Mouse (Mus musculus): Measurements from ENCODE around the gene Gnptab.
A peak's percentile ranks its signal among the peaks of the same experiment; 100 is the strongest.
"Not testable (repeated sequence)": the region's sequence is repeated elsewhere in the genome, so short reads cannot be mapped to it uniquely, and the experiment has no call there.

Gene Gnptab

GRCm38 (mm10) chr10:88412290-88412995, 33.5 kb downstream of the Gnptab start:
- no peak for DNase-seq (ENCODE audit: low read depth, low spot score)

- no peak for DNase-seq (ENCODE audit: low read depth, low spot score)
Observed at GRCm38 (mm10) chr10:88417686-88418085, 38.8 kb downstream of the Gnptab start.

GRCm38 (mm10) chr10:88420141-88420541, 41.2 kb downstream of the Gnptab start:
- DNase-seq (ENCODE audit: low read depth, low spot score) = no peak

GRCm38 (mm10) chr10:88420655-88421435, 41.9 kb downstream of the Gnptab start:
- peak; percentile 50 for DNase-seq (ENCODE audit: low read depth, low spot score)

- peak; percentile 85 for DNase-seq (ENCODE audit: low read depth, low spot score)
Observed at GRCm38 (mm10) chr10:88426158-88426816, 47.4 kb downstream of the Gnptab start.

- DNase-seq (ENCODE audit: low read depth, low spot score) = no peak
Observed at GRCm38 (mm10) chr10:88426896-88427295, 48.0 kb downstream of the Gnptab start.

- no peak for DNase-seq (ENCODE audit: low read depth, low spot score)
Observed at GRCm38 (mm10) chr10:88427998-88428397, 49.1 kb downstream of the Gnptab start.

GRCm38 (mm10) chr10:88441224-88441623, 62.3 kb downstream of the Gnptab start:
- no peak for DNase-seq (ENCODE audit: low read depth, low spot score)

- no peak for DNase-seq (ENCODE audit: low read depth, low spot score)
Observed at GRCm38 (mm10) chr10:88451221-88451620, 72.3 kb downstream of the Gnptab start.

- DNase-seq (ENCODE audit: low read depth, low spot score) = no peak
Observed at GRCm38 (mm10) chr10:88451990-88452389, 73.1 kb downstream of the Gnptab start.

- no peak for DNase-seq (ENCODE audit: low read depth, low spot score)
Observed at GRCm38 (mm10) chr10:88457816-88458215, 78.9 kb downstream of the Gnptab start.

GRCm38 (mm10) chr10:88459502-88459992, 80.6 kb downstream of the Gnptab start, which contains the start of gene Sycp3:
Gene Sycp3, plus strand, starts transcription at chr10:88459569.
- no peak for DNase-seq (ENCODE audit: low read depth, low spot score)

- no peak for DNase-seq (ENCODE audit: low read depth, low spot score)
Observed at GRCm38 (mm10) chr10:88460122-88460820, 81.3 kb downstream of the Gnptab start.

GRCm38 (mm10) chr10:88482866-88483265, 103.9 kb downstream of the Gnptab start:
- not testable (repeated sequence) for DNase-seq (ENCODE audit: low read depth, low spot score)

GRCm38 (mm10) chr10:88488629-88489028, 109.7 kb downstream of the Gnptab start:
- DNase-seq (ENCODE audit: low read depth, low spot score) = no peak

GRCm38 (mm10) chr10:88491632-88492031, 112.7 kb downstream of the Gnptab start:
- DNase-seq (ENCODE audit: low read depth, low spot score) = no peak

- no peak for DNase-seq (ENCODE audit: low read depth, low spot score)
Observed at GRCm38 (mm10) chr10:88492658-88493057, 113.7 kb downstream of the Gnptab start.

- DNase-seq (ENCODE audit: low read depth, low spot score) = no peak
Observed at GRCm38 (mm10) chr10:88494959-88495587, 116.1 kb downstream of the Gnptab start.

Data from CD4-positive, CD25-positive, alpha-beta regulatory T cell, adult 2 months (primary cell).